In the genomic region with DNA sequence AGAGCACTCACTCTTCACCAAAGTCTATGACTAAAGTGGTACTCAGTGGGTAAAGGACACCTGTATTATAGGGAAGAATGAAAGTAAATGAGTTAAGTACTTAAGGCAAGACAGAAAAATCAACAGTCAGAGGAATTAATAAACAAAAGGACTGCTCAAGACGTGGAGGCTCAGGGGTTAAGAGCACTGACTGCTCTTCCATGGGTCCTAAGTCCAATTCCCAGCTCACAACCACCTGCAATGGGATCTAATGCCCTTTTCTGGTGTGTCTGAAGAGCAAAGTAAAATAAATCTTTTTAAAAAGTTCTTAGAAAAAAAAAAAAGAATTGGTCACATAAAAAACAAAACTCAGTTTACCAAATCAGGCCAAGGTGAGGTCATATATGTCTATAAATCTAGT, we compare ENCODE assay signal across 25 mouse cellular contexts.
"Had no signal": no experiment of that assay in that cellular context is flagged by ENCODE, and none has a peak within 500 bp of the region (broad histone marks: within the 10 kb centered on the region; RNA-seq: fewer than 3 reads in every experiment).

No protein-coding gene starts in this region.

- H3K27me3 ChIP-seq: heart, embryonic 13.5 days; heart, embryonic 15.5 days; hindbrain, embryonic 12.5 days; limb, embryonic 12.5 days; liver, embryonic 13.5 days; liver, embryonic 15.5 days had no signal

- H3K4me3 ChIP-seq: heart, adult 2 months; heart, embryonic 13.5 days; heart, embryonic 15.5 days; hindbrain, embryonic 10.5 days; hindbrain, embryonic 12.5 days; layer of hippocampus, adult 2 months; left cerebral cortex, adult 2 months; limb, embryonic 10.5 days; limb, embryonic 12.5 days; liver, embryonic 13.5 days; liver, embryonic 15.5 days had no signal

- H3K9me3 ChIP-seq: heart, embryonic 13.5 days; heart, embryonic 15.5 days; hindbrain, embryonic 10.5 days; hindbrain, embryonic 12.5 days; limb, embryonic 10.5 days; limb, embryonic 12.5 days; liver, embryonic 13.5 days; liver, embryonic 15.5 days had no signal

- H3K9ac ChIP-seq: forebrain, postnatal 0 days; heart, embryonic 13.5 days; heart, embryonic 15.5 days; hindbrain, embryonic 12.5 days; hindbrain, embryonic 14.5 days; limb, embryonic 12.5 days; liver, embryonic 13.5 days; liver, embryonic 15.5 days had no signal

- DNase-seq: forebrain, postnatal 0 days; gastrocnemius, postnatal 14 days; gastrocnemius, postnatal 36 days; heart, adult 2 months; heart, postnatal 14 days; heart, postnatal 4 days; kidney, adult 18-20 months; kidney, postnatal 10 days; kidney, postnatal 25 days; kidney, postnatal 4 days; liver; liver, embryonic 13.5 days had no signal

- H3K27ac ChIP-seq: heart, adult 2 months; heart, embryonic 13.5 days; heart, embryonic 15.5 days; hindbrain, embryonic 10.5 days; hindbrain, embryonic 12.5 days; hindbrain, embryonic 14.5 days; layer of hippocampus, adult 2 months; left cerebral cortex, adult 2 months; limb, embryonic 10.5 days; limb, embryonic 12.5 days; liver, embryonic 13.5 days; liver, embryonic 15.5 days had no signal

- H3K36me3 ChIP-seq: heart, embryonic 15.5 days; hindbrain, embryonic 10.5 days; hindbrain, embryonic 12.5 days; limb, embryonic 10.5 days; limb, embryonic 12.5 days; liver, embryonic 13.5 days; liver, embryonic 15.5 days had no signal

- H3K4me1 ChIP-seq: hindbrain, embryonic 10.5 days; hindbrain, embryonic 12.5 days; limb, embryonic 10.5 days; limb, embryonic 12.5 days; liver, embryonic 13.5 days had no signal

- ATAC-seq: forebrain, postnatal 0 days; hindbrain, embryonic 16.5 days; inflammation-experienced regulatory T-cells, adult 6 months had no signal

- H3K4me2 ChIP-seq: heart, embryonic 11.5 days; heart, embryonic 13.5 days; heart, embryonic 15.5 days; hindbrain, embryonic 12.5 days; hindbrain, embryonic 14.5 days; limb, embryonic 12.5 days; liver, embryonic 13.5 days; liver, embryonic 15.5 days had no signal
